Mouse (Mus musculus) frontal cortex, postnatal 36 days (tissue): ENCODE results near the gene Edil3.

Source experiments
- DNase-seq, 2 experiments: peaks; one replicate each; pipeline ENCODE4 v3.0.0; 2022; ENCODE audit warnings: low spot score in 2 of 2

The Edil3 gene

GRCm38 (mm10) chr13:89253990-89254642, 432.8 kb downstream of the Edil3 start:
- no peak for DNase-seq

- no peak for DNase-seq
These were observed 435.6 kb downstream of the Edil3 start for GRCm38 (mm10) chr13:89256906-89257305.

- DNase-seq, result peak; percentile 30 to 60
These were observed 465.5 kb downstream of the Edil3 start for GRCm38 (mm10) chr13:89286696-89287305.

GRCm38 (mm10) chr13:89288201-89288600, 466.9 kb downstream of the Edil3 start:
- DNase-seq, result no peak

- DNase-seq, result no peak
These were observed 499.9 kb downstream of the Edil3 start for GRCm38 (mm10) chr13:89321155-89321554.

- DNase-seq, result peak; percentile 31 to 70
These were observed 503.0 kb downstream of the Edil3 start for GRCm38 (mm10) chr13:89324282-89324681.

- DNase-seq, result no peak
These were observed 513.2 kb downstream of the Edil3 start for GRCm38 (mm10) chr13:89334494-89334893.

GRCm38 (mm10) chr13:89335908-89336579, 514.8 kb downstream of the Edil3 start:
- DNase-seq, result no peak

GRCm38 (mm10) chr13:89339055-89339454, 517.8 kb downstream of the Edil3 start:
- DNase-seq, result no peak

- DNase-seq, result no peak
These were observed 518.5 kb downstream of the Edil3 start for GRCm38 (mm10) chr13:89339776-89340175.

GRCm38 (mm10) chr13:89355234-89355633, 534.0 kb downstream of the Edil3 start:
- no peak for DNase-seq

GRCm38 (mm10) chr13:89358407-89358806, 537.1 kb downstream of the Edil3 start:
- DNase-seq, result no peak

- no peak for DNase-seq
These were observed 541.0 kb downstream of the Edil3 start for GRCm38 (mm10) chr13:89362274-89362673.

GRCm38 (mm10) chr13:89371253-89371652, 550.0 kb downstream of the Edil3 start:
- DNase-seq, result no peak

GRCm38 (mm10) chr13:89371656-89372240, 550.5 kb downstream of the Edil3 start:
- DNase-seq, result no peak
